Mouse (Mus musculus): ENCODE results near the gene Zfp1. TPM values are rescaled to one million over a fixed set of nuclear protein-coding genes. Genes with fewer than 3 reads are reported as not detected.

Zfp1 gene
- total and polyA plus RNA-seq, 2 experiments: 4.3 to 5.0 TPM

DNA sequence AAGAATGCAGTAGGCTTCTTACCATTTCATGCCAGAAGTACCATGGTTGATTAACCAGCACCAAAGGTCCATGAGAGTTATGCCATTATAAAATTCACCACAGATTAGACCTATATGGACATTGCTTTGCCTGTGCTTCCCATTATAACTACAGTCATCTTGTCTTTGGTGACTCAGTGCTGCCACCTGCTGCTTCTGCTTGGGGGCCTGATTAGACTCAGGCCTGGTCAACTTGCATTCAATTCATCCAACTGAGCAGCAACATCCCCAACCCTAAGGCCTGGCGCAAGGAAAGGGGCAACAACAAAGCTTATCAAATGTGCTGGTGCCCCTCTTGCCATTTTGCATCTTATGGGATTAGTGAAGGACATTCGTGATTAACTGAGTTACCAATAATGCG, 19.3 kb downstream of the Zfp1 start:
- DNase-seq (ENCODE audit: extremely low read depth, low read depth, low spot score): peak; percentile 56
- Histone ChIP-seq H3K27me3 (ENCODE audit: control insufficient read depth, insufficient read depth, low read length) (no peaks in the 10 kb centered on the region), H3K36me3 (ENCODE audit: control insufficient read depth, insufficient read depth, low read length) (no peaks in the 10 kb centered on the region), H3K4me1 (ENCODE audit: control insufficient read depth, insufficient read depth, low read length) (peaks cover 6% of the 10 kb centered on the region), H3K4me3 (ENCODE audit: insufficient read depth, low read depth, low read length) (no peak overlapping the region), H3K79me2 (ENCODE audit: control insufficient read depth, insufficient read depth, low read length) (no peaks in the 10 kb centered on the region; the same call in 1 of the 2 replicates), H3K9ac (ENCODE audit: low read depth, low read length) (no peak overlapping the region), H3K27ac (replicated peaks; ENCODE audit: insufficient read depth, low read depth, low read length) (no peak overlapping the region)
- TF ChIP-seq POLR2A (IDR thresholded peaks at IDR 0.05; ENCODE audit: extremely low read depth, insufficient read depth, low read length) (no peak), CTCF (IDR thresholded peaks at IDR 0.05; ENCODE audit: low read depth, low read length) (peak; percentile 85)
- WGBS: 86% methylated on average over 3 of the region's 3 CpGs

GRCm38 (mm10) chr8:111666751-111667150, 23.6 kb downstream of the Zfp1 start:
- H3K36me3 ChIP-seq (ENCODE audit: control insufficient read depth, insufficient read depth, low read length): peaks cover 13% of the 10 kb centered on the region; the same call in 1 of the 2 replicates
- no peak overlapping the region for H3K27ac ChIP-seq (replicated peaks; ENCODE audit: insufficient read depth, low read depth, low read length)
- TF ChIP-seq CTCF (IDR thresholded peaks at IDR 0.05; ENCODE audit: low read depth, low read length) (no peak), POLR2A (IDR thresholded peaks at IDR 0.05; ENCODE audit: extremely low read depth, insufficient read depth, low read length) (no peak)
- H3K27me3 ChIP-seq (ENCODE audit: control insufficient read depth, insufficient read depth, low read length): no peaks in the 10 kb centered on the region
- H3K4me3 ChIP-seq (ENCODE audit: insufficient read depth, low read depth, low read length): no peak overlapping the region
- H3K9ac ChIP-seq (ENCODE audit: low read depth, low read length): no peak overlapping the region
- DNase-seq (ENCODE audit: extremely low read depth, low read depth, low spot score): no peak
- H3K79me2 ChIP-seq (ENCODE audit: control insufficient read depth, insufficient read depth, low read length): no peaks in the 10 kb centered on the region; the same call in 1 of the 2 replicates
- no peaks in the 10 kb centered on the region for H3K4me1 ChIP-seq (ENCODE audit: control insufficient read depth, insufficient read depth, low read length)
- WGBS: 81% methylated on average over 2 of the region's 2 CpGs

DNA sequence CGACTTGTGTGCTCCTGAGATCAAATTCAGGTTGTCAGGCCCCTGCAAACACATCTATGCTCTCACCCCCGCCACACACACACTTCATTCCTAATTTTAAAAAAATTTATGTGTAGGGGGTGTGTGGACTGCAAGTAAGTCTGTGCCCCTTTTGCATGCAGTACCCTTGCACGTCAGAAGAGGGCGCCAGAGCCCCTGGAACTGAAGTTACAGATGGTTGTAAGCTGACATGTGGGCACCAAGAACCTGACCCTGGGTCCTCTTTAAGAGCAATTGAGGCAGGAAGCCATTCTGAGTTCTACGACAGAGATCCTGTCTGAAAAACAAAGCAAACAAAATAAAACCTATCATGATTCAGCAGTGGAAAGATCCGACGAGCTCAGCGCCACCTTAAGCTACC, 33.0 kb downstream of the Zfp1 start:
- H3K79me2 ChIP-seq (ENCODE audit: control insufficient read depth, insufficient read depth, low read length): no peaks in the 10 kb centered on the region
- H3K27ac ChIP-seq (replicated peaks; ENCODE audit: insufficient read depth, low read depth, low read length): no peak overlapping the region
- no peaks in the 10 kb centered on the region for H3K36me3 ChIP-seq (ENCODE audit: control insufficient read depth, insufficient read depth, low read length)
- WGBS: 87% methylated on average over 8 of the region's 8 CpGs
- DNase-seq (ENCODE audit: extremely low read depth, low read depth, low spot score): no peak
- H3K9ac ChIP-seq (ENCODE audit: low read depth, low read length): no peak overlapping the region
- no peaks in the 10 kb centered on the region for H3K27me3 ChIP-seq (ENCODE audit: control insufficient read depth, insufficient read depth, low read length)
- peaks cover 4% of the 10 kb centered on the region; the same call in 1 of the 2 replicates for H3K4me1 ChIP-seq (ENCODE audit: control insufficient read depth, insufficient read depth, low read length)
- TF ChIP-seq CTCF (IDR thresholded peaks at IDR 0.05; ENCODE audit: low read depth, low read length) (peak; percentile 70), POLR2A (IDR thresholded peaks at IDR 0.05; ENCODE audit: extremely low read depth, insufficient read depth, low read length) (no peak)
- no peak overlapping the region for H3K4me3 ChIP-seq (ENCODE audit: insufficient read depth, low read depth, low read length)

DNA sequence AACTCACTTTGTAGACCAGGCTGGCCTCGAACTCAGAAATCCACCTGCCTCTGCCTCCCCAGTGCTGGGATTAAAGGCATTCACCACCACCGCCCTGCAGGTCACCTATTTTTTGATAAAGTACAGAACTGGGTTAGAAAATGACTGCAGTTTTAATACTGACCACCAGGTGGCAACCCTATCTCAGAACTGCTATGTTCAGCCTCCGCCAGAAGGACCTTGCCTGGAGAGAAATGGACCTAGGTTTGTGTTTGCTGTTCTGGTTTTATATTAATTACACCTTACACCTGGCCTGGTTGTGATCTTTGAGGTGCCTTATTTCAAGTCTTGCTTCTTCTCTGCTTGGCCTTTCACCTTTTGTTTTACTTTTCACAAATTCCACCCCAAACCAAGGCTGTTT, 34.9 kb downstream of the Zfp1 start:
- no peak for TF ChIP-seq POLR2A (IDR thresholded peaks at IDR 0.05; ENCODE audit: extremely low read depth, insufficient read depth, low read length)
- TF ChIP-seq CTCF (IDR thresholded peaks at IDR 0.05; ENCODE audit: low read depth, low read length): peak; percentile 62
- Histone ChIP-seq H3K36me3 (ENCODE audit: control insufficient read depth, insufficient read depth, low read length) (no peaks in the 10 kb centered on the region), H3K4me3 (ENCODE audit: insufficient read depth, low read depth, low read length) (no peak overlapping the region), H3K9ac (ENCODE audit: low read depth, low read length) (no peak overlapping the region), H3K27me3 (ENCODE audit: control insufficient read depth, insufficient read depth, low read length) (no peaks in the 10 kb centered on the region), H3K79me2 (ENCODE audit: control insufficient read depth, insufficient read depth, low read length) (no peaks in the 10 kb centered on the region), H3K4me1 (ENCODE audit: control insufficient read depth, insufficient read depth, low read length) (peaks cover 4% of the 10 kb centered on the region; the same call in 1 of the 2 replicates), H3K27ac (replicated peaks; ENCODE audit: insufficient read depth, low read depth, low read length) (no peak overlapping the region)
- 10% methylated on average over 3 of the region's 3 CpGs for WGBS
- peak; percentile 79 for DNase-seq (ENCODE audit: extremely low read depth, low read depth, low spot score)

- Histone ChIP-seq H3K27me3 (ENCODE audit: control insufficient read depth, insufficient read depth, low read length) (no peaks in the 10 kb centered on the region), H3K79me2 (ENCODE audit: control insufficient read depth, insufficient read depth, low read length) (no peaks in the 10 kb centered on the region), H3K27ac (replicated peaks; ENCODE audit: insufficient read depth, low read depth, low read length) (no peak overlapping the region), H3K4me1 (ENCODE audit: control insufficient read depth, insufficient read depth, low read length) (peaks cover 4% of the 10 kb centered on the region; the same call in 1 of the 2 replicates), H3K4me3 (ENCODE audit: insufficient read depth, low read depth, low read length) (no peak overlapping the region), H3K9ac (ENCODE audit: low read depth, low read length) (no peak overlapping the region), H3K36me3 (ENCODE audit: control insufficient read depth, insufficient read depth, low read length) (no peaks in the 10 kb centered on the region)
- no peak for DNase-seq (ENCODE audit: extremely low read depth, low read depth, low spot score)
- TF ChIP-seq POLR2A (IDR thresholded peaks at IDR 0.05; ENCODE audit: extremely low read depth, insufficient read depth, low read length) (no peak), CTCF (IDR thresholded peaks at IDR 0.05; ENCODE audit: low read depth, low read length) (no peak)
- WGBS: 95% methylated on average over 7 of the region's 7 CpGs
Observed at GRCm38 (mm10) chr8:111678848-111679247, 35.6 kb downstream of the Zfp1 start.

DNA sequence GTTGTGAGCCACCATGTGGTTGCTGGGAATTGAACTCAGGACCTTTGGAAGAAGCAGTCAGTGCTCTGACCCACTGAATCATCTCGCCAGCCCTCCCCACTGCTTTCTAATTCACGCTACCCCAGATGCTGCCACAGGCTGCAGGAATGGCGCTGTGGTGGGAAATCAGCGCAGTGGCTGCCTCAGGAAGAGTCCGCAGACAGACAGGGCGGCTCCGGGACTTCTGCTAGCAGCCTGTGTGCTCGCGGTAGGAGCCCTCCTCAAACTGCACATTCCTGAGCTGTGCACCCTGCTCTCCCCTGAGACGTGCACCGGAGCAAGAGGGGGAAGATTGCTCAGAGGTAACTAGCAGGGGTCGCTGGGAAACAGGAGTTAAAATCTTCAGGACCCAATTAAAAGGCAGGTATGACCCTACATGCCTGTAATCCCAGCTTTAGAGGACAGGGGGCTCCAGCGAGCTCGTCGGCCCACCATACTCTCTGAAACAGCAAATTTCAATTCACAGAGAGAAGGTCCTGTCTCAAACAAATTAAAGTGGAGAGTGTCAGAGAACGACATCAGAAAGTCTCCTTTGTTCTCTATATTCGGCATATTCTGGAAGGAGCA, 37.3 kb downstream of the Zfp1 start:
- Histone ChIP-seq H3K9ac (ENCODE audit: low read depth, low read length) (no peak overlapping the region), H3K4me1 (ENCODE audit: control insufficient read depth, insufficient read depth, low read length) (peaks cover 4% of the 10 kb centered on the region; the same call in 1 of the 2 replicates), H3K27me3 (ENCODE audit: control insufficient read depth, insufficient read depth, low read length) (no peaks in the 10 kb centered on the region), H3K79me2 (ENCODE audit: control insufficient read depth, insufficient read depth, low read length) (no peaks in the 10 kb centered on the region), H3K36me3 (ENCODE audit: control insufficient read depth, insufficient read depth, low read length) (no peaks in the 10 kb centered on the region), H3K4me3 (ENCODE audit: insufficient read depth, low read depth, low read length) (no peak overlapping the region), H3K27ac (replicated peaks; ENCODE audit: insufficient read depth, low read depth, low read length) (no peak overlapping the region)
- no peak for DNase-seq (ENCODE audit: extremely low read depth, low read depth, low spot score)
- WGBS: 58% methylated on average over 17 of the region's 17 CpGs
- no peak for TF ChIP-seq POLR2A (IDR thresholded peaks at IDR 0.05; ENCODE audit: extremely low read depth, insufficient read depth, low read length)
- peak; percentile 16; the same call in 1 of the 2 replicates for TF ChIP-seq CTCF (IDR thresholded peaks at IDR 0.05; ENCODE audit: low read depth, low read length)

Measured in liver, adult 2 months (tissue).